Mouse (Mus musculus): ENCODE measurements at regions not wholly inside any gene's neighbourhood (a gene's known extent, or its start where the extent isn't known, plus 50 kb on each side); places are given as distances from the start of the nearest gene placed in this dataset.

GRCm38 (mm10) chr10:123997260-123997659 lies 733.5 kb downstream of the Fam19a2 start:
- no peak for DNase-seq (ENCODE audit: low spot score in 2 of 2)
- intact Hi-C loops (cut with DNase I), result no loop called here

GRCm38 (mm10) chr10:123998959-123999358 lies 735.2 kb downstream of the Fam19a2 start:
- no peak for DNase-seq (ENCODE audit: low spot score in 2 of 2)
- intact Hi-C loops (cut with DNase I), result no loop called here

- DNase-seq (ENCODE audit: low spot score in 2 of 2), result no peak
- intact Hi-C loops (cut with DNase I), result no loop called here
Measured at GRCm38 (mm10) chr10:124045031-124045430, 781.2 kb downstream of the Fam19a2 start.

GRCm38 (mm10) chr10:124045791-124046190 lies 782.0 kb downstream of the Fam19a2 start:
- DNase-seq (ENCODE audit: low spot score in 2 of 2), result no peak
- intact Hi-C loops (cut with DNase I), result no loop called here

GRCm38 (mm10) chr10:124082756-124083155 lies 819.0 kb downstream of the Fam19a2 start:
- no peak for DNase-seq (ENCODE audit: low spot score in 2 of 2)
- intact Hi-C loops (cut with DNase I), result no loop called here

GRCm38 (mm10) chr10:124090547-124090946 lies 826.8 kb downstream of the Fam19a2 start:
- intact Hi-C loops (cut with DNase I), result no loop called here

GRCm38 (mm10) chr10:124091364-124091763 lies 827.6 kb downstream of the Fam19a2 start:
- no peak for DNase-seq (ENCODE audit: low spot score in 2 of 2)
- intact Hi-C loops (cut with DNase I), result no loop called here

More at GRCm38 (mm10) chr10:124090547-124090946, 826.8 kb downstream of the Fam19a2 start:
- DNase-seq (ENCODE audit: low spot score in 2 of 2), result no peak

- no peak for DNase-seq (ENCODE audit: low spot score in 2 of 2)
- intact Hi-C loops (cut with DNase I), result no loop called here
Measured at GRCm38 (mm10) chr10:124119585-124119984, 855.8 kb downstream of the Fam19a2 start.

GRCm38 (mm10) chr10:124138456-124138855 lies 874.7 kb downstream of the Fam19a2 start:
- intact Hi-C loops (cut with DNase I), result no loop called here
- DNase-seq (ENCODE audit: low spot score in 2 of 2), result no peak

GRCm38 (mm10) chr10:124142336-124142735 lies 878.5 kb downstream of the Fam19a2 start:
- DNase-seq (ENCODE audit: low spot score in 2 of 2), result no peak
- intact Hi-C loops (cut with DNase I), result no loop called here

GRCm38 (mm10) chr10:124146751-124147469 lies 883.1 kb downstream of the Fam19a2 start:
- intact Hi-C loops (cut with DNase I), result no loop called here

GRCm38 (mm10) chr10:124163441-124163840 lies 899.6 kb downstream of the Fam19a2 start:
- intact Hi-C loops (cut with DNase I), result no loop called here
- DNase-seq (ENCODE audit: low spot score in 2 of 2), result no peak

More at GRCm38 (mm10) chr10:124146751-124147469, 883.1 kb downstream of the Fam19a2 start:
- DNase-seq (ENCODE audit: low spot score in 2 of 2), result no peak

- no peak for DNase-seq (ENCODE audit: low spot score in 2 of 2)
- intact Hi-C loops (cut with DNase I), result no loop called here
Measured at GRCm38 (mm10) chr10:124175598-124175997, 911.8 kb downstream of the Fam19a2 start.

GRCm38 (mm10) chr10:124208317-124208716 lies 944.5 kb downstream of the Fam19a2 start:
- DNase-seq (ENCODE audit: low spot score in 2 of 2), result peak; percentile 9 to 21
- intact Hi-C loops (cut with DNase I), result no loop called here

GRCm38 (mm10) chr10:124219461-124219860 lies 955.7 kb downstream of the Fam19a2 start:
- intact Hi-C loops (cut with DNase I), result no loop called here

GRCm38 (mm10) chr10:124222068-124222467 lies 958.3 kb downstream of the Fam19a2 start:
- no peak for DNase-seq (ENCODE audit: low spot score in 2 of 2)
- intact Hi-C loops (cut with DNase I), result no loop called here

More at GRCm38 (mm10) chr10:124219461-124219860, 955.7 kb downstream of the Fam19a2 start:
- no peak for DNase-seq (ENCODE audit: low spot score in 2 of 2)

GRCm38 (mm10) chr10:124227061-124227460 lies 963.3 kb downstream of the Fam19a2 start:
- intact Hi-C loops (cut with DNase I), result no loop called here
- no peak for DNase-seq (ENCODE audit: low spot score in 2 of 2)

- DNase-seq (ENCODE audit: low spot score in 2 of 2), result no peak
- intact Hi-C loops (cut with DNase I), result no loop called here
Measured at GRCm38 (mm10) chr10:124249358-124249757, 985.6 kb downstream of the Fam19a2 start.

GRCm38 (mm10) chr10:124250004-124250403 lies 986.2 kb downstream of the Fam19a2 start:
- intact Hi-C loops (cut with DNase I), result no loop called here
- DNase-seq (ENCODE audit: low spot score in 2 of 2), result no peak

- intact Hi-C loops (cut with DNase I), result no loop called here
- DNase-seq (ENCODE audit: low spot score in 2 of 2), result no peak
Measured at GRCm38 (mm10) chr10:124288301-124288995, 1024.7 kb downstream of the Fam19a2 start.

- DNase-seq (ENCODE audit: low spot score in 2 of 2), result no peak
- intact Hi-C loops (cut with DNase I), result no loop called here
Measured at GRCm38 (mm10) chr10:124297198-124297677, 1033.4 kb downstream of the Fam19a2 start.

All from left cerebral cortex, postnatal 36 days (tissue).